Mouse (Mus musculus): Measurements from ENCODE around the gene 3110040M04Rik.
A peak's percentile ranks its signal among the peaks of the same experiment; 100 is the strongest.
"Not testable (repeated sequence)": the region's sequence is repeated elsewhere in the genome, so short reads cannot be mapped to it uniquely, and the experiment has no call there.

The 3110040M04Rik gene

GRCm38 (mm10) chr1:151203818-151204217 lies at the start of gene 3110040M04Rik:
TSS of gene 3110040M04Rik (plus strand) at chr1:151204121.
- DNase-seq: not testable (repeated sequence)

GRCm38 (mm10) chr1:151154131-151154530 lies 49.8 kb upstream of the 3110040M04Rik start:
- DNase-seq: not testable (repeated sequence)

DNA sequence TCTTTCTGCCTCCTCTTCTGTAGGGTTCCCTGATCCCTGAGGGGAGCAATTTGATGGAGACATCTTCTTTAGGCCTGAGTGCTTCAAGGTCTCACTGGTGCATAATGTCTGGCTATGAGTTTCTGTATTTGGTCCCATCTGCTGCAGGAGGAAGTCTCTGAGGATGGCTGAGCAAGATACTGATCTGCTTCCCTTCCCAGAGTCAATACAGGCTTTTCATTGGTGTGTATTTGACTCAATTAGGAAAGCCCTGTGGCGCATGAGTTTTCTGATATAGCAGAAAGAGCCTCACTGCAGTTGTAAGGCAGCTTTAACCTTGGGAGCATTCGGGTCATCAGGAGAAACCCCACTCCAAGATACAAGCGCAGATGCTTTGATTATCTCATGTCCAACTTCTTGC lies 47.8 kb upstream of the 3110040M04Rik start:
- no peak for DNase-seq

GRCm38 (mm10) chr1:151156777-151157632 lies 46.9 kb upstream of the 3110040M04Rik start:
- no peak for DNase-seq

DNA sequence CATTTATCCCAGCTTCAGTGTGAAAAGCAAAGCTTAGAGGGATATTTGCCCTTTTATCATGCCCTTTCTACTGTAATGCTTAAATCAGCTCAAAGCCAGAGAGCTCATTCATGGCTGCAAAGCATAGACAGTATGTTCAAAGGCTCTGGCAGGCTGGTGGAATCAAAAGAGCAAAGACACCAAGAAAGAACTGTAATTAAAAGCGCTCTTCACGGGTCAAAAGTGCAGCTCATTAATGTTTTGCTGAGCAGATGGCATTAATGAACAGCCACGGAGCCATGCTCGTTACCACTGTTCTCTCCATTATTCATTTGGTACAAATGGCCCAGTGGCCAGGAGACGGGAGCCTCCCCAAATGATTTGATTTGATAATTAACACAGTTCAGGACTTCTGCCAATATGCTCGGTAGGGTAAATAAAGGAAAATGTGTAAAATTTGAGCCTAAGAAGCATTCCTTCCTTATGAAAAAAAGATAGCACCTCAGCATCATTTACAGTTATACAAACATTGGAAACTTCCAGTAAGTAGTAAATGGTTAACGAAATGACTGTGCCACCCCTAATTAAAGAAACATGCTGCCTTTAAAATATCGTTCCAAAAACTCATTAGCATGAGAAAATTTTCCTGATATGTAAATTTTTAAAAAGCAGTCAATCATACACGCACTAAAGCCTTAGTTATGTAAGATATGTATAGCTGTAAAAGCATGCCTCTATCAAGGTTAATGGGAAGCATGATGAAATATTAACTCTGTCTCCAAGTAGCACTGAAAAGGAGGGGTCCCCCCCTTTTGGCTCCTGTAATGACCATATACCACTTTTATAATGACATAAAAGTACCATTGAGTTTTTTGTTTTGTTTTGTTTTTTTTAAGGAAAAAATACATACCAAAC lies 45.7 kb upstream of the 3110040M04Rik start:
- no peak for DNase-seq

GRCm38 (mm10) chr1:151158857-151159510 lies 44.9 kb upstream of the 3110040M04Rik start:
- no peak for DNase-seq

DNA sequence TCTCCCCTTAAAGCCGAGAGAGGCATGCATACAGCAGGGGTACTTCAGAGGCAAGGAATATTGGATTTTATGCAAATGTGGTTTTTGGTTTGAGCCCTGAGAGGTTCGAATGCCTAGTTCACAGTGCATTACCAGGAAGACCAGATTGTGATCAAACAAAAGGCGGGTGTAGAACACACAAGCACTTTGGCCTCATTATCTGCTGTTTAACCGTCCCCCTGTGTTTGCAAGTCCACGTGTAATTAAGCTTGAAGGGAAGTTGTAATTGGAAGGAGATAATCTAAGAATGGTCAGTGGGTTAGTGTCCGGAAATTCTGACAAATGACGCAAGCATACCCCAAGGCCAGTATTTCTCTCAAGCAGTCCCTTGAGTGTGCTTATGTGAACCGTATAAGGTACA lies 37.9 kb upstream of the 3110040M04Rik start:
- DNase-seq: no peak

- DNase-seq: peak; percentile 15
These were observed 36.4 kb upstream of the 3110040M04Rik start for GRCm38 (mm10) chr1:151167297-151168047.

- no peak for DNase-seq
These were observed 35.3 kb upstream of the 3110040M04Rik start for GRCm38 (mm10) chr1:151168637-151169036.

DNA sequence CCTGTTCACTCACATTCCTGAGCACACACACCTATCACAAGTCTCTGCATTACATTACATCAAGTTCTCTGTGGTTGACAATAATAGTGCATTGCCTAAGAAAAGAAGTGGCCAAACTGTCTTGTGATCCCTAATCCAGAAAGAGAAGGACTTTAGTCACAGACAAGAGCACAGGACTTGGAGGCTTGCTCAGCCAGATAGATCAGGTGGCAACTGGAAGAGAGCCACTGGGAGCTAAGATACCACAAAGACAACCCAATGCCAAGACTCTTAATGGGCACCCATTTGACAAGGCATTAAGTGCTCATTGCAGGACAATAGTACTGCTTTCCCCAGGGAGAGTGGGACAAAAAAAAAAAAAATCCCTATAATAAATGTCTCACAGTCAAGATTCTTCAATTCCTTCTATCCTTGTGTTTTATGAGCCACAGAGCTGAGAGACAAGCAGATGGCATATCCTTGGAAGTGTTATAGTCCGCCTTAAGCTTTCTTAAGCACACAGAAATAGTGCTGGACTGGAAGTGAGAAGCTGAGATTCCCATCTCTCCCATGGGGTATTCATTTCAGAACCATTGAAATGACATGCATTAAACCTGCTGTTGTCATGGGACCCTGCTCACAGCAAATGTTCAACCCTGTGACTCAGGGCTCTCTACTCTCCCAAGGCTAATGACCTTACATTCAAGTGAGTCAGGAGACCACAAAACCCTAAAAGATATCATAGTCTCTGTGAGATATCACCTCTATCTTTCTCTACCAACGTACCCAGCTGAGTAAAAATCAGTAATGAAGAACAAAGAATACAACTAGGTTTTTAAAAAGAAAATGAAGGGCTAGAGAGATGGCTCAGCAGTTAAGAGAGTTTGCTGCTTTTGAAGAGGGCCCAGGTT lies 32.1 kb upstream of the 3110040M04Rik start:
- no peak for DNase-seq

- peak; percentile 14 for DNase-seq
These were observed 26.6 kb upstream of the 3110040M04Rik start for GRCm38 (mm10) chr1:151177030-151177936.

DNA sequence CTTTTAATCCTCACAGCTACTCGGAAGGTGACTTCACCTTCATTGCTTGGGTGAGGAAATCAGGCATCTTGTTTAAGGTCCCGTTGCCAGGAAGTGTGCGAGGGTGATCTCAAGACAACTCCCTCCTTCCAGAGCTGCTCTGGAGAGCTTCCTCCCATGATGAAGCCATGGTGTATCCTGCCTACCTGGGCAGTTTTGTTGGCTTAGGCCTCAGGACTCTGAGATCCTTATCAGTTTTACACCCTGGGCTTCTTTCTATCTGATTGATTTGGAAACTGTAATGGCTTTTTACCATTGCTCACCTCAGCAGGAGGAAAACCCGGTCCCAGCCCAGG lies 26.0 kb upstream of the 3110040M04Rik start:
- DNase-seq: no peak

DNA sequence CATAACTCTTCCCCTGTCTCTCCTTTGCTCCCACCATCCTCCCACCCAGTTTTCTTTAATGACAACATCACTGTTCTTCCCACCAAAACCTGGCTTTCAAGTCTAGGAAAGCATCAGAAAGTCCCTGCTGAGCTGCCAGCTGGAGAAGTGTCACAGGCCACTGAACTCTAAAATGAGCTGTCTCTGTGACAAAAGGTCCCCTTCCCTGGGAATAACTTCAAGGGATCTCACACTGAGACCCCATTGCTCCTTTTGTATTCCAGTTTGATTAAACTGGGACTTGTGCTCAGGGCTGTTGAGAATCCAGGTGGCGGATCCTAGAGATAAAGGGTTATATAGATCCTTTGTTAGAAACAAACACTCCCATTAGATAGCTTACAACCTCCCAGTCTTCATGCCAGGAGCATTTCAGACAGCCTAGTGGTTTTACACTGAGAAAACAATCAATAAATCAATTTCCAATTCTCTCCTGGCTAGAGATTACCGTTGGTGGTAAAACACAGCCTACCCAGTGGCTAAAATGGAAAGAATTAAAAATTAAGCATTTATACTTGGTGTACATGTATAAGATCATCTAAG lies 25.3 kb upstream of the 3110040M04Rik start:
- DNase-seq: no peak

- no peak for DNase-seq
These were observed 23.8 kb upstream of the 3110040M04Rik start for GRCm38 (mm10) chr1:151180167-151180566.

DNA sequence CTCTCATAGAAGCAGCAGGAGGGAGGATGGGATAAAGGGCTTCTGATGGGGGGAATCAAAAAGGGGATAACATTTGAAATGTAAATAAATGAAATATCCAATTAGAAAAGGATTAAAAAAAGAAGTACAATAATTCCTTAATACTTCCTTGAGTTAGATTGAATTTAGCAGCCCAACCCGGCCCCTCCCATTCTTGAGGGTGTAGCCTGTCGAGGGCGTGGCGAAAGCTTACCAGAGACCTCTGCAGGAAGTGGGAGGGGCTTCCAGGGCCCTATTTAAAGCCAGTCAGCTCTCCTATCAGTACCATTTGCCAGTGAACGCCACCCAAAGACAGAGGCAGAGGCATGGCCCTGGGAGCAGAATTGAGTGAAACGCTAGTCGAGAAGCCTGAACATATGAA lies 21.7 kb upstream of the 3110040M04Rik start, which contains the start of gene Gm47985:
Gene Gm47985, plus strand, starts transcription at position 272 of the 400 bp plus-strand sequence.
- DNase-seq: not testable (repeated sequence)

- not testable (repeated sequence) for DNase-seq
These were observed 17.7 kb upstream of the 3110040M04Rik start for GRCm38 (mm10) chr1:151186186-151186585.

GRCm38 (mm10) chr1:151186879-151187424 lies 17.0 kb upstream of the 3110040M04Rik start:
- not testable (repeated sequence) for DNase-seq

- DNase-seq: no peak
These were observed 15.5 kb upstream of the 3110040M04Rik start for GRCm38 (mm10) chr1:151188469-151188868.

DNA sequence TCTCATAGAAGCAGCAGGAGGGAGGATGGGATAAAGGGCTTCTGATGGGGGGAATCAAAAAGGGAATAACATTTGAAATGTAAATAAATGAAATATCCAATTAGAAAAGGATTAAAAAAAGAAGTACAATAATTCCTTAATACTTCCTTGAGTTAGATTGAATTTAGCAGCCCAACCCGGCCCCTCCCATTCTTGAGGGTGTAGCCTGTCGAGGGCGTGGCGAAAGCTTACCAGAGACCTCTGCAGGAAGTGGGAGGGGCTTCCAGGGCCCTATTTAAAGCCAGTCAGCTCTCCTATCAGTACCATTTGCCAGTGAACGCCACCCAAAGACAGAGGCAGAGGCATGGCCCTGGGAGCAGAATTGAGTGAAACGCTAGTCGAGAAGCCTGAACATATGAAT lies 11.8 kb upstream of the 3110040M04Rik start, which contains the start of gene Gm8947:
Gene Gm8947, plus strand, starts transcription at position 302 of the 400 bp plus-strand sequence.
- not testable (repeated sequence) for DNase-seq

Measured in layer of hippocampus, adult 9-11 months (tissue).